Mouse (Mus musculus): ENCODE data around the gene Snw1.

The Snw1 gene

GRCm38 (mm10) chr12:87471964-87472786, at the start of gene Snw1:
Gene Snw1 (minus strand): TSS chr12:87472274.
- 3% methylated on average over 45 of the region's 45 CpGs for WGBS

- WGBS, result 70% methylated on average over 3 of the region's 3 CpGs
These were observed 47.5 kb upstream of the Snw1 start for GRCm38 (mm10) chr12:87519616-87520015.

- 86% methylated on average over 4 of the region's 4 CpGs for WGBS
These were observed 41.9 kb upstream of the Snw1 start, which contains the start of gene Gm8300 for GRCm38 (mm10) chr12:87514016-87514415. Gene Gm8300 (plus strand): TSS chr12:87514316.

- WGBS, result 83% methylated on average over 3 of the region's 3 CpGs
These were observed 22.3 kb upstream of the Snw1 start, which contains the start of gene Gm5788 for GRCm38 (mm10) chr12:87494421-87494820. Gene Gm5788 (plus strand): TSS chr12:87494721.

- WGBS, result 60% methylated on average over 2 of the region's 2 CpGs
These were observed 16.6 kb upstream of the Snw1 start for GRCm38 (mm10) chr12:87488683-87489082.

GRCm38 (mm10) chr12:87482482-87482881, 10.4 kb upstream of the Snw1 start:
- 95% methylated on average over 5 of the region's 5 CpGs for WGBS

- WGBS, result 85% methylated on average over 3 of the region's 3 CpGs
These were observed 2.7 kb upstream of the Snw1 start for GRCm38 (mm10) chr12:87474756-87475155.

GRCm38 (mm10) chr12:87471421-87471963, 582 bp downstream of the Snw1 start:
- under 1% methylated on average over 19 of the region's 19 CpGs for WGBS

- WGBS, result 61% methylated on average over 7 of the region's 7 CpGs
These were observed 1.6 kb downstream of the Snw1 start for GRCm38 (mm10) chr12:87470263-87471136.

- 82% methylated on average over 6 of the region's 6 CpGs for WGBS
These were observed 7.3 kb downstream of the Snw1 start for GRCm38 (mm10) chr12:87464678-87465297.

- 87% methylated on average over 9 of the region's 9 CpGs for WGBS
These were observed 22.6 kb downstream of the Snw1 start for GRCm38 (mm10) chr12:87449456-87449855.

GRCm38 (mm10) chr12:87444211-87444610, 27.9 kb downstream of the Snw1 start:
- WGBS, result 4% methylated on average over 16 of the region's 16 CpGs

GRCm38 (mm10) chr12:87443700-87444122, 28.4 kb downstream of the Snw1 start, which contains the start of the genes Slirp and Alkbh1:
Gene Slirp (plus strand): TSS chr12:87443896.
Gene Alkbh1 (minus strand): TSS chr12:87444017.
- WGBS, result under 1% methylated on average over 28 of the region's 28 CpGs

- WGBS, result under 1% methylated on average over 33 of the region's 33 CpGs
These were observed 28.9 kb downstream of the Snw1 start for GRCm38 (mm10) chr12:87443115-87443699.

- 22% methylated on average over 12 of the region's 12 CpGs for WGBS
These were observed 29.6 kb downstream of the Snw1 start for GRCm38 (mm10) chr12:87442177-87443114.

GRCm38 (mm10) chr12:87428885-87429284, 43.2 kb downstream of the Snw1 start:
- 60% methylated on average over 8 of the region's 8 CpGs for WGBS

- WGBS, result 54% methylated on average over 2 of the region's 2 CpGs
These were observed 43.8 kb downstream of the Snw1 start for GRCm38 (mm10) chr12:87428295-87428694.

GRCm38 (mm10) chr12:87426354-87427031, 45.6 kb downstream of the Snw1 start:
- 77% methylated on average over 5 of the region's 5 CpGs for WGBS

GRCm38 (mm10) chr12:87424516-87424915, 47.6 kb downstream of the Snw1 start:
- 52% methylated on average over 3 of the region's 3 CpGs for WGBS

Measured in cerebral cortex, adult 2 months (tissue).